Mouse (Mus musculus) hindbrain, postnatal 0 days (tissue): ENCODE results near the gene Ift22. TPM values are rescaled to one million over a fixed set of nuclear protein-coding genes. Genes with fewer than 3 reads are reported as not detected.

Experiments used
- ATAC-seq: fragments of 200-750 bp; cut with Nextera tagmentation; 2 replicates; pipeline ENCODE4 v1.8.0; 2017; ENCODE audit warnings: mild to moderate bottlenecking, moderate TSS enrichment, moderate library complexity
- DNase-seq: peaks from one replicate; pipeline ENCODE4 v3.0.0-alpha.2; 2015; ENCODE audit warnings: low spot score
- H3K27ac ChIP-seq: fragments of 300-500 bp; sonication (generic); 2 replicates; pipeline ENCODE4 v1.5.1; 2014; ENCODE audit warnings: mild to moderate bottlenecking
- H3K27me3 ChIP-seq: fragments of 300-500 bp; sonication (generic); 2 replicates; pipeline ENCODE4 v1.6.1; 2014; ENCODE audit warnings: low read length, mixed read lengths; ENCODE audit not compliant: insufficient read depth
- H3K36me3 ChIP-seq: fragments of 300-500 bp; sonication (generic); 2 replicates; pipeline ENCODE4 v1.6.1; 2014; ENCODE audit warnings: low read length, mixed read lengths; ENCODE audit not compliant: insufficient read depth
- H3K4me1 ChIP-seq: fragments of 300-500 bp; sonication (generic); 2 replicates; pipeline ENCODE4 v1.6.1; 2014; ENCODE audit warnings: antibody characterized with exemption, low read length, mixed read lengths; ENCODE audit not compliant: insufficient read depth
- H3K4me2 ChIP-seq: fragments of 300-500 bp; sonication (generic); 2 replicates; pipeline ENCODE4 v1.6.1; 2014; ENCODE audit warnings: low read depth, mild to moderate bottlenecking, low read length, moderate library complexity, mixed read lengths
- H3K4me3 ChIP-seq: fragments of 300-500 bp; sonication (generic); 2 replicates; pipeline ENCODE4 v1.5.1; 2014; ENCODE audit warnings: low read length
- H3K9ac ChIP-seq: fragments of 300-500 bp; sonication (generic); replicated peaks from 2 replicates; pipeline ENCODE4 v1.6.1; 2014; ENCODE audit warnings: mild to moderate bottlenecking, low read length, moderate library complexity, mixed read lengths
- H3K9me3 ChIP-seq: fragments of 300-500 bp; sonication (generic); 2 replicates; pipeline ENCODE4 v1.6.1; 2016; ENCODE audit warnings: low read length, mixed read lengths
- CTCF ChIP-seq: IDR thresholded peaks from 2 replicates; pipeline ENCODE4 v1.5.1; 2016; ENCODE audit warnings: antibody characterized with exemption, control low read depth, low read depth
- WGBS: fragments of 180-500 bp; shearing (Covaris S2); extraction: QIAGEN DNeasy Blood & Tissue Kit; methylation state at CpG from one replicate; pipeline ENCODE4 v1.1.7; 2014; 5-methylcytosine and 5-hydroxymethylcytosine counted together
- polyA plus RNA-seq: library from polyadenylated mRNA; unstranded; fragments of >200 nt; fragmentation: Nextera tagmentation; extraction: Ambion mirVana; gene quantifications from 2 replicates; pipeline ENCODE4 v1.2.1, GENCODE M21; 2015
- total RNA-seq: library from RNA; depleted of rRNA; stranded (reverse); fragments of >200 nt; gene quantifications from 2 replicates; pipeline ENCODE4 v1.2.3, GENCODE M21; 2014

Ift22 gene
- total and polyA plus RNA-seq, 2 experiments from 2014 or later, result 20.1 to 123 TPM

DNA sequence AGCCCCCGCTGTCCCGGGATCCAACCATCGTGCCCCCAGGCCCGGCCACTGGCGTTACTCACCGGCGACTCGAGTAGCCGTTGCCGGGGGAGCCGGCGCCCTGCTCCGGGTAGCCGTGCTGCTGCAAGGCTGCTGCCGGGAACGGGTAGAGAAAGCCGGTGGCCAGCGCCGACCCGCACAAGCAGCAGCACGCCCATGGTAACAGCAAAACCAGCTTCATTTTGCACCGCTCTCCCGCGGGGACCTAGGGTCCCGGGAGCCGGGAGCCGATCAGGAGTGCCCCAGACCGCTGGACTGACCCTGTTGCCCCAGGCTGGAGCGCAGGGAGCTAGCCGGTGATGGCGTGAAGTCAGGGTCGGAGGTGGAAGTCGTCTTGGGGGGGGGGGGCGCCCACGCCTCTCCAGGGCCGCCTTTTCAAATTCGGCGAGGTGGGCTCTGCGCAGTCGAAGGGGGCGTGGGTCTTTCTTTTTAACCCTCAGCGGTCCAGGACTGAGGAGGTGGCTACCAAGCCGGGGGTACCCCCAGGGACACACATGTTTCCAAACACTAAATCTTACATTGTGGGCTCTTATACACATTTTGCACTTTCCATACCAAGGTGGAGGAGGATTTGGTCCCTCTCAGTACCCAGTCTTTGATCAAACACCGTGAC is 25.0 kb upstream of the Ift22 start, which contains the start of gene Col26a1:
Gene Col26a1 (minus strand): TSS at position 422 of the 652 bp plus-strand sequence.
- peak within 1 kb of the TSS; percentile 50 for H3K4me3 ChIP-seq
- no peak for TF ChIP-seq CTCF
- no peaks in the 10 kb centered on the region for H3K9me3 ChIP-seq
- WGBS, result 1% methylated on average over 43 of the region's 44 CpGs
- H3K4me2 ChIP-seq, result peak within 1 kb of the TSS; percentile 80
- no peaks in the 10 kb centered on the region for H3K27me3 ChIP-seq
- peak within 1 kb of the TSS; percentile 52 for H3K9ac ChIP-seq
- H3K36me3 ChIP-seq, result no peaks in the 10 kb centered on the region
- DNase-seq, result peak; percentile 40
- H3K4me1 ChIP-seq, result no peaks in the 10 kb centered on the region
- peak within 1 kb of the TSS; percentile 29; the same call in 1 of the 2 replicates for H3K27ac ChIP-seq
- peak; percentile 34 for ATAC-seq

DNA sequence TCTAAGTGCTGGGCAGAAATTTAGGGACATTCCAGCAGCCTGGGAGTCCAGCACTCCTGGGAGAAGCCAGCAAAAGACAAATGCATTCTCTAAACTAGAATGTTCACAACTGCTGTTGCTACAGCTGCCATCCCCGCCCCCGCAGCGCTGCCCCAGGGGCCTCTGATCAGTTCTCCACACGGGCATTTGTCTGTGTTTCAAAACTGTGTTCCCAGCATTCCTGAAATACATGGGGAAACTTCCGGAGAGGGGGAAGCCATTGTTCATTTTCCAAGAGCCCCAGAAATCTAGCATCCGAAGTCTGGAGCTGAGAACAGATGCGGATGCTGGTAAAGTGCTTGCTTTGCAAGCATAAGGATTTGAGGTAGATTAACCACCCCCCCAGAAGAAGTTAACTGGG is 21.0 kb upstream of the Ift22 start:
- 21% methylated on average over 7 of the region's 7 CpGs for WGBS
- no peaks in the 10 kb centered on the region for H3K4me1 ChIP-seq
- no peak overlapping the region for H3K27ac ChIP-seq
- ATAC-seq (no peak), DNase-seq (no peak)
- no peak overlapping the region for H3K9ac ChIP-seq
- H3K4me2 ChIP-seq, result no peak overlapping the region
- TF ChIP-seq CTCF, result no peak
- H3K36me3 ChIP-seq, result no peaks in the 10 kb centered on the region
- H3K9me3 ChIP-seq, result no peaks in the 10 kb centered on the region
- H3K27me3 ChIP-seq, result no peaks in the 10 kb centered on the region
- H3K4me3 ChIP-seq, result no peak overlapping the region

DNA sequence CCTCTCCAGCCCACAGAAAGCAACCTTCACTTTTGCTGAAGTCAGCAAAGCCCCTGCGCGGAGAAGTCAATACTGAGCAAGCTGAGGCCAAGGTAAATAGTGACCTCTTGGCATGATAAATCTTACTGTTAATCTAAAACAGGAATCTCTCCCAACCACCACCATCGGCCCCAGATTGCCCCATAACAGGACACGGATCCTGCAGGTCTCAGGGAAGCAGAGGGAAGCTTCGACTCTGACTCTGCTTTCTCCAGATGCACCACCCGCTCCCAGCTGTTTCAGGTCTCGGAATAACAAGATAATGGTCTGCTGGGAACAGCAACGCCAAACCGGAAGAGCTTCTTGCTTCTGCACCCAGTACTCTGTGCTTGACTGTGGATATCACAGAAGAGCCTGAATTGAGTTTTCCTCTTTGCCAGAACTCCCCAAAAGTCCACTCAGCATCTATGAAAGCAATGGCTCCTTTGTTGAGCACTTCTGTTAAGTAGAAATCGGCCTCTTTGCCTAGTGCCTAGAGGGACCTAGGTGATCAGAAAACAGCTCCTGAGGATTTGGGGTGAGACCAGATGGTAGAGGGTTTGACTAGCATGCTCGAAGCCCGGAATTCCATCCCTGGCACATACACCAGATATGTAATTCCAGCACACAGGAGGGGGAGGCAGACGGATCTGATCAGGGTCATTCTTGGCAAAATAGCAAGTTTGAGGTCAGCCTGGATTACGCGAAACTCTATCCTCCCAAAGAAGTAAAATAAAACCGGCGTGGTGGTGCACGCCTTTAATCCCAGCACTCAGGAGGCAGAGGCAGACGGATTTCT is 19.2 kb upstream of the Ift22 start:
- no peak overlapping the region for H3K27ac ChIP-seq
- H3K4me2 ChIP-seq, result no peak overlapping the region
- TF ChIP-seq CTCF, result no peak

DNA sequence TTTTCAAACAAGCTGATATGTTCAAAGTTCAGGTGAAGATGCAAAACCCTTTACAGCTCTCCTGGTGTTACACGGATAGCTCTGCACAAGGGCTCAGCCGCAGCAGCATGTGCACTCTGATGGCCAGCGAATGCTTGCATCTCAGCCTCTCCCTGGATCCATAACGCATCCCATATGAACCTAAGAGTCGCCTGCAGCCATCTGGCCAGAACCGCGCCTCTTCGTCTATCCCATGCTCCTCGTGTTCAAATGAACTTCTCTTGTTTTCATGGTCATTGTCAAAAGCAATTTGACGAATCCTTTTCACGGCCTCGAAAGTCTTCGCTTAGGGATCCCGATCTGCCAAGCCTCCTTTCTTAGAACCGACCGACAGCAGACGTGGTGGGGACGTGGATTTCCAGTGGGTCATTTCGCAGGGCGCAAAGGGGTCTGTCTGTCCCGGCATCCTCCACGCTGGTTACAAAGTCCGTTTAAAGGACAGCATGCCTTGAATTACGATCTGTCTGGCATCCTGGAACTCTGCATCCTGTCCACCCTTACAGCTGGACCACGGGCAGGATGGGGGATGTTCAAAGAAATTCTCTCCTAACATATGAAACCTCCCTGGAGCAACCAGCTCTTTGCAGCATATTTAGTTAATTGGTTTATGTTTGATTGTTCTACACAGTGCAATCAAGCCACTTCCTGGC is 13.0 kb upstream of the Ift22 start:
- no peaks in the 10 kb centered on the region for H3K9me3 ChIP-seq

More for the DNA sequence above, 19.2 kb upstream of the Ift22 start:
- Histone ChIP-seq H3K36me3 (no peaks in the 10 kb centered on the region), H3K4me1 (no peaks in the 10 kb centered on the region), H3K27me3 (no peaks in the 10 kb centered on the region), H3K4me3 (no peak overlapping the region), H3K9ac (no peak overlapping the region), H3K9me3 (no peaks in the 10 kb centered on the region)
- ATAC-seq (no peak), DNase-seq (no peak)
- WGBS, result 66% methylated on average over 19 of the region's 19 CpGs

DNA sequence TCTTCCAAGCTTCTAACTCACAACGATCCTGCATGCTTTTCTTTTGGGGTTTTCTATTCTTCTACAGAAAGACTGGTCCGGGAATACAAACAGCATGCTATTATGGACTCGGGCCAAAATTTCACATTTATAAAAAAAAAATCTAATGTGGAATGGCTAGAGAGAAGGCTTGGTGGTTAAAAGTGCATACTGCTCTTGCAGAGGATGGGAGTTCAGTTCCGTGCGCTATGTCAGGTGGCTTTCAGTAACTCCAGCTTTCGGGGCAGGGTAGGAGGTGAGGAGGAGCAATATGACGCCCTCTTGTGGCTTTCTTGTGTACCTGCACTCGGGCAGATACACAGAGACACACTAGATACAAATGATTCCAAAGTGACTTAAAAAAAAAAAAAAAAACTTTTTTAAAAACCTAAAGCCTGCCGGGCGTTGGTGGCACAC is 12.4 kb upstream of the Ift22 start:
- peak; percentile 39 for TF ChIP-seq CTCF
- Histone ChIP-seq H3K4me1 (no peaks in the 10 kb centered on the region), H3K27ac (no peak overlapping the region), H3K36me3 (no peaks in the 10 kb centered on the region), H3K4me3 (no peak overlapping the region), H3K27me3 (no peaks in the 10 kb centered on the region), H3K9me3 (no peaks in the 10 kb centered on the region), H3K9ac (no peak overlapping the region), H3K4me2 (no peak overlapping the region)
- peak; percentile 17 for DNase-seq
- 53% methylated on average over 10 of the region's 10 CpGs for WGBS
- no peak for ATAC-seq

More for the DNA sequence above, 13.0 kb upstream of the Ift22 start:
- DNase-seq (no peak), ATAC-seq (no peak)
- no peak for TF ChIP-seq CTCF
- no peak overlapping the region for H3K9ac ChIP-seq
- H3K27ac ChIP-seq, result no peak overlapping the region
- H3K4me1 ChIP-seq, result no peaks in the 10 kb centered on the region
- H3K4me3 ChIP-seq, result no peak overlapping the region
- H3K4me2 ChIP-seq, result no peak overlapping the region
- no peaks in the 10 kb centered on the region for H3K27me3 ChIP-seq
- H3K36me3 ChIP-seq, result no peaks in the 10 kb centered on the region
- WGBS, result 67% methylated on average over 25 of the region's 25 CpGs

DNA sequence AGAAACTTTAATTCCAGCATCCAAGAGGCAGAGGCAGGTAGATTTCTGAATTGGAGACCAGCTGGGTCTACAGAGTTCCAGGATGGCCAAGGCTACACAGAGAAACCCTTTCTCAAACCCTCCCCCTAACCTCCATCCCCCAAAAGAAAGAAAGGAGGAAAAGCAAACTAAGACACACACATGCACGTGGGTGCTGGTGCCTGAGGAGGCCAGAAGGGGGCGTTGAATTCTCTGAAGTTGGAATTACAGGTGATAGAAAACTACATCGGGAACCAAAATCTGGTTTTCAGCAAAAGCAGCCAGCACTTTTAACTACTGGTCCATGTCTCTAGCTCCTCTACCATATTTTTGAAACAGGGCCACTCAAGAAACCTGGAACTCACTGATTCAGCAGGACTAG is 3.3 kb upstream of the Ift22 start:
- H3K9me3 ChIP-seq, result no peaks in the 10 kb centered on the region
- no peak overlapping the region for H3K9ac ChIP-seq
- H3K4me1 ChIP-seq, result peaks cover 13% of the 10 kb centered on the region; the same call in 1 of the 2 replicates
- no peak overlapping the region for H3K4me3 ChIP-seq
- H3K27me3 ChIP-seq, result no peaks in the 10 kb centered on the region
- no peak for TF ChIP-seq CTCF
- DNase-seq (no peak), ATAC-seq (no peak)
- no peak overlapping the region for H3K4me2 ChIP-seq
- 62% methylated on average over 3 of the region's 3 CpGs for WGBS
- H3K36me3 ChIP-seq, result no peaks in the 10 kb centered on the region
- H3K27ac ChIP-seq, result no peak overlapping the region
